Mouse (Mus musculus) MEL (cell line): ENCODE data around the gene Slc10a4.

Experiments
- BHLHE40 ChIP-seq: IDR thresholded peaks from 2 replicates; pipeline ENCODE4 v1.6.1; 2012; ENCODE audit warnings: low read depth, mild to moderate bottlenecking, inconsistent platforms, low read length, improper control_type of control experiment, borderline replicate concordance
- CTCF ChIP-seq, 3 experiments: IDR thresholded peaks in 2 of 3; conservative IDR thresholded peaks in 1 of 3; 2 replicates each; pipeline ENCODE4 v1.5.1; 2011 to 2012; ENCODE audit warnings: low read length in 3 of 3, low read depth in 2 of 3, mild to moderate bottlenecking in 2 of 3, improper control_type of control experiment in 1 of 3, inconsistent platforms in 1 of 3, mixed read lengths in 1 of 3, moderate library complexity in 1 of 3; ENCODE audit not compliant: control insufficient read depth in 1 of 3, insufficient read depth in 1 of 3, poor library complexity in 1 of 3, severe bottlenecking in 1 of 3
- E2F4 ChIP-seq: IDR thresholded peaks from 2 replicates; pipeline ENCODE4 v1.6.1; 2011; ENCODE audit warnings: low read depth, low read length, improper control_type of control experiment, borderline replicate concordance
- EP300 ChIP-seq, 2 experiments: IDR thresholded peaks; 2 replicates each; pipeline ENCODE4 v1.6.1; 2011; ENCODE audit warnings: improper control_type of control experiment in 2 of 2, low read length in 2 of 2, low read depth in 1 of 2, mild to moderate bottlenecking in 1 of 2
- MAFK ChIP-seq: IDR thresholded peaks from 2 replicates; pipeline ENCODE4 v1.6.1; 2011; ENCODE audit warnings: low read depth, mild to moderate bottlenecking, low read length, improper control_type of control experiment, borderline replicate concordance

DNA sequence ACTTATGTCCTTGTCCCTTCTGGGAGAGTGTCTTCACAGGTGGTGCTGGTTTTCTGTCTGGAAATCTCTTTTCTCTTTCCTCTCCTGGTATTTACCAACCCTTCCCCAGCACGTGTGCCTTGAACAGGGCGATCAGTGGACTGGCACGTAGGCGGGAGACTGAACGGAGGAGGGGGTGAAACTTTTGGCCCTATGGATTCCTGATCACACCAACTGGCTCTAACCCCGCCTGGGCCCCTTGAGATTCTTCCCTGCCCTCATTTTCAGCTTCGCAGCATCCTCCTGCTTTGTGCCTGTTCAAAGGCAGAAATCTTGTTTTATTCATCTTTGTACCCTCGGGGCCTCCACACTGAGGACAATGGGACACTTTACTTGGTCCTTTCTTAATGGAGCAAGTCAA, 12.3 kb upstream of the Slc10a4 start:
- TF ChIP-seq BHLHE40 (no peak), CTCF (IDR thresholded peaks at IDR 0.05 in 2 of 3, conservative IDR thresholded peaks at IDR 0.05 in 1 of 3; ENCODE audit: control insufficient read depth in 1 of 3, insufficient read depth in 1 of 3, low read depth in 2 of 3, low read length in 3 of 3, poor library complexity in 1 of 3, severe bottlenecking in 1 of 3) (no peak), EP300 (IDR thresholded peaks at IDR 0.05; ENCODE audit: low read depth in 1 of 2, low read length in 2 of 2) (no peak), MAFK (no peak), E2F4 (no peak)
